Mouse (Mus musculus): ENCODE measurements at regions not wholly inside any gene's neighbourhood (a gene's known extent, or its start where the extent isn't known, plus 50 kb on each side); places are given as distances from the start of the nearest gene placed in this dataset.

- no peaks in the 10 kb centered on the region for H3K27me3 ChIP-seq (ENCODE audit: control insufficient read depth, insufficient read depth, low read length)
- ATAC-seq (replicated peaks; ENCODE audit: insufficient number of reproducible peaks, low FRiP score, low TSS enrichment, low read depth) (no peak), DNase-seq (ENCODE audit: low spot score) (peak; percentile 9)
- no peaks in the 10 kb centered on the region for H3K4me1 ChIP-seq (ENCODE audit: control insufficient read depth, insufficient read depth, low read length)
- H3K4me2 ChIP-seq (ENCODE audit: low read depth, low read length), result no peak overlapping the region
- H3K4me3 ChIP-seq (ENCODE audit: low read depth, low read length), result no peak overlapping the region
- WGBS, result 65% methylated on average over 2 of the region's 2 CpGs
- no peak overlapping the region for H3K27ac ChIP-seq (replicated peaks; ENCODE audit: low read depth, low read length)
- no peak overlapping the region for H3K9ac ChIP-seq (replicated peaks; ENCODE audit: low read length)
- H3K9me3 ChIP-seq (replicated peaks; ENCODE audit: control insufficient read depth, low read length), result no peaks in the 10 kb centered on the region
- no peaks in the 10 kb centered on the region for H3K36me3 ChIP-seq (replicated peaks; ENCODE audit: control insufficient read depth, insufficient read depth, low read depth, low read length)
These were observed 364.4 kb upstream of the Khdrbs2 start for GRCm38 (mm10) chr1:31808074-31808473.

All from embryonic facial prominence, embryonic 11.5 days (tissue).